Mouse (Mus musculus) cerebellum, postnatal 14 days (tissue): Measurements from ENCODE around the gene C2cd4c.

Experiments
- DNase-seq, 2 experiments: peaks; one replicate each; pipeline ENCODE4 v3.0.0; 2021; ENCODE audit warnings: mixed read lengths in 2 of 2

Gene C2cd4c

DNA sequence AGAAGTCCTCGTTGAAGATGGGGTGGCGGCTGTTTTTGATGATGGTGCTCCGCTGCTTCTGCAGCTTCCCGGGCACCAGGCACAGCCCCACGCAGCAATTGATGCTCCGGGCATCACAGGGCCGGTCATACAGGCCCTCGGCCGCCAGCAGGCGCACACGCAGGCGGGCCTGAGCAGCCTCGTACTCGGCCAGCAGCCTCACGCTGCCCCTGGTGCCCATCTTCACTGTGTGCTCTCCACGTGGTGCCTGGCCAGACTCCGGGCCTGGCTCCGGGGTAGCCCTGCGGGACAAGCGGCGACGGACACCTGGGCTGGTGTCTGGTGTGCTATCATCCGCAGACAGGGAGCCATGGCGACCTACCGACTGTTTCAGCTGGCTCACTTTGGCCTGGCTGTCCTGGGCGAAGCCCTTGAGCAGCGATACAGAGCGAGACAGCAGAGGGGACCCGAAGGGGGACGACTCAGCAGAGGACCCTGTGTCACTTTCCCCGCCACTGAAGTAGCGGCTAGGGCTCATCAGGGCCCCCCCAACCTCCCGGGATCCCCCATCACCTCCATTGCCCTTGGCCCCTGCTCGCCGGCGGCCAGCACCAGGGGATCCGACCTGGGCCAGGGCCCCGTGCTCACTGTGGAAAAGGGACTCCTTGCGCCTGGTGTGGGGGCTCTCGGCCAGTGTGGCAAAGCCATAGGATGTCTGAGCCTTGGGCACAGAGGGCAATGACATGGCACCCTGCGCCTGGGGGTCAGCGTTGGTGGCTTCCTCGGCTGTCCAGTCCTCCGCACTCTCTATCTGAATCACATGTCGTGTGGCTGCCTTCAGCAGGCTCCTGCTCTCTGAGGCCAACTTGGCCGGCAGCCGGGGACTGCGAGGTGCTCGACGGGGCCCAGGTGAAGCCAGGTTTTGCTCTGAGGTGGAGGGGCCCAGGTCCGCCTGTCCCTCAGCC lies 1.4 kb downstream of the C2cd4c start:
- DNase-seq = peak; percentile 64 to 68

DNA sequence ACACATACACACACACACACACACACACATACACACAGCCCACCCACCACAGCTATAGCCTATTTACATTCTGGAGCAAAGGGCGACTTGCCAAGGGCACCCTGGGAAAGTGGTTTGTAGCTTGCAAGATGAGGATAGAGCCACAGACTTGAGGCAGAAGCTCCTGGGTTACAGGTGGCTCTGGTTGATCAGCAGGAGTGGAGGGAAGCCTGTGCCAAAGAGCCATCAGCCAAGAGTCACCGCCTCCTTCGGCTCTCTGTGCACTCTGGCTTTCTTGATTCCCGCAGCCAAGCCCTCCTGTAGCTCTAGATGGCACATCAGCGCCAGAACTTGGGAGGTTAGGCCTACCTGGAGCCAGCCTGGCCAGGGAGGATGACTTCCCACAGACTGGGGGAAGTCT lies 2.5 kb downstream of the C2cd4c start:
- DNase-seq = peak; percentile 58 to 59

DNA sequence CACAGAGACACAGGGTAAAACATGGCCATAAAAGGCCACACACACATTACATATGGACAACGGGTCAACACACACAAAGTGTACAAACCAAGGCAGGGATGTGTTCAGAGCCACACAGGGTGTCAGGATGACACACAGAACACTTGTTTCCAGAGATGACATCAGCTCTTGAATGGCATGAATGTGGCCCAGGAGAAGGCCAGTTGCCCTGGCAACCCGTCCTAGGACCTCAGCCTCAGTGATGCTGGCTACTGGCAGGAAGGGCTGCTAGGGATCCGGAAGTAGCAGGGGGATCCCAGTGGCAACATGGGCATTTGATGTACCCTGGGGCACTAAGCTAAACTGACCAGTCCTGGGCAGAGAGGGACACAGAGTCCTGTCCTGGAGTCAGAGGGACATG lies 4.5 kb downstream of the C2cd4c start:
- DNase-seq = peak in 1 of 2 experiments; percentile 12

- DNase-seq = peak; percentile 14 to 19
Measured at GRCm38 (mm10) chr10:79607892-79608291, 5.9 kb downstream of the C2cd4c start.

DNA sequence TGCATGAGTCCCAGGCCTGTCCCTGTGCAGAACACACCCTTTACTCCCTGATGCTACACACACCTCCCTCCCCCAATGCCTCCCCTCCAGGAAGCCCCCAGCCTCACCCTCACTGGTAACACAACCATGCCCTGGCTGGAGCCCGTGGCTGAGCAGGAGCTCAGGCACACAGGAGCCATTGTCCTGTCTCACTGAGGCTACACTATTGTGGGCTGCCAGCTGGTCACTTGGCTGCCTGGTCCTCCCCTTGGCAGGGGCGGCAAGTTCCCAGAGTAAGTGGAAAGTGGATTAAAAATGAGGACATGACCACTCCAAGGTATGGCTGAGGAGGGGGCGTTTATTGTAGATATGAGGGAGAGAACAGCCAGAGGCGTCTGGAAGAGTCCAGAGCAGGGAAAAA lies 7.3 kb downstream of the C2cd4c start:
- DNase-seq = peak; percentile 64 to 75

- no peak for DNase-seq
Measured at GRCm38 (mm10) chr10:79597936-79598230, 15.9 kb downstream of the C2cd4c start.

- no peak for DNase-seq
Measured at GRCm38 (mm10) chr10:79597051-79597935, 16.5 kb downstream of the C2cd4c start.

DNA sequence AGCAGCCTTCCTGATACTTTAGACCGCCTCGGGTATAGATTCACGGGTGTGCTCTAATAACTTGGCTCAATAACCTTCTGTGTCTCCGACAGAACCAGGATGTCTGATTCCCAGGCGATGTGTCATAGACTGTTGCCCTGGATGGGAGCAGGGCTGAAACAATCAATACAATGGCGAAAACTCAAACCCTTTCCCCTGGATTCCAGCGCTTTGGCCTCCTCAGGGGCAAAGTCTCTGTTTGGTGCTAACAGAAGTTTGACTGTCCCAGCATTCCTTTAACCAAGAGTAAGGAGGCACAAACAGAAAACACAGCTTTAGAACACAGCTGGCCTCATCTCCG lies 18.3 kb downstream of the C2cd4c start:
- DNase-seq = no peak

- peak; percentile 80 to 84 for DNase-seq
Measured at GRCm38 (mm10) chr10:79594872-79595589, 18.8 kb downstream of the C2cd4c start.

- DNase-seq = no peak
Measured at GRCm38 (mm10) chr10:79594111-79594510, 19.7 kb downstream of the C2cd4c start.

- DNase-seq = no peak
Measured at GRCm38 (mm10) chr10:79590702-79591101, 23.1 kb downstream of the C2cd4c start.

GRCm38 (mm10) chr10:79587752-79588126 lies 26.1 kb downstream of the C2cd4c start:
- DNase-seq = peak in 1 of 2 experiments; percentile 0

DNA sequence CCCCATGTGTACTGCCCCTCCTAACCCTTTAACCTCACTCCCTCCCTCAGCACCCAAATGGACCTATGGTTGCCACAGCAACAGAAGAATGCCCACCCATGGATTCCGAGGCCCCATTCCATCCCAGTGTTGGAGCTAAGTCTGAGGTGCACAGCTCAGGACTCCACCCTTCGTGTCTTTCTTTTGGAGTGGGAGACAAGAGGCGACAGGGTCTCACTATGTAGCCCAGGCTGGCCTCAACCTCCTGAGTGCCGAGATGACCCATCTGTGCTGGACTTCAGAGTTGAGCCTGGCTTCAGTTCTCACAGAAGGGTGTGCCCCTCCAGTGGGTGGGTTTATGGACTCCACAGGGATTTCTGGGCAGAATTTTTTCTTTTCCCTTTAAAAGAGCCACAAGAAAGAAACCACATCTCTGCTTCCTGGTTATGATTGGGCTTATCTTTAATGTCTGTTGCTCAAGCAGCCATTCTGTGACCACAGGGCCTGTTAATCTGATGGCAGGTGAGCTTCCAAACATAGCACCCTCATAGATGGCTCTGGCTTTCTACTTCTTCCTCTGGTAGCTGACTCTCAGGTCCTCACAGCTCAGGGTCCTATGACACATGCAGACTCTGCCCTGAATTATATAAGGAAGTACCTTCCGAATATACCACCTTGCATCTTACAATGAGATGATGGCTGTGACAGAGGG lies 26.6 kb downstream of the C2cd4c start, which contains the start of gene Theg:
Gene Theg, minus strand, starts transcription at position 271 of the 691 bp plus-strand sequence.
- DNase-seq = no peak

DNA sequence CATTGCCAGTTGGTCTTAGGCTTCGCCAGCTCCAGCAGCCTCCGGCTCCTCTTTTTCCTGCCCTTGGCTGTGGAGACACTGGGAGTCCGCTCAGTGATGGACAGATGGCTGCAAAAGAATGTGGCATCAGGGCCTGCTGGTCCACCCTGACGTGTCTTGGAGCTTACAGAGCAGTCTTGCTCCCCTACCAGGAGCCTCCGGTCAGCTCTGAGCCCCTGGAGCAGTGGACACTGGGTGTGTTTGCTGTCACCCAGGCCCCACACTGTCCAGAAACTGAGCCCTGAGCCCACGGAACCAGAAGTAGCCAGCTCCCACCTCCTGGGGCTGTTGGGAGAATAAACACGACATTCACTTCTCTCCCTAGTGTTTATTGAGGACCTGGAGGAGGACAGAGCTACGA lies 27.6 kb downstream of the C2cd4c start:
- DNase-seq = no peak

DNA sequence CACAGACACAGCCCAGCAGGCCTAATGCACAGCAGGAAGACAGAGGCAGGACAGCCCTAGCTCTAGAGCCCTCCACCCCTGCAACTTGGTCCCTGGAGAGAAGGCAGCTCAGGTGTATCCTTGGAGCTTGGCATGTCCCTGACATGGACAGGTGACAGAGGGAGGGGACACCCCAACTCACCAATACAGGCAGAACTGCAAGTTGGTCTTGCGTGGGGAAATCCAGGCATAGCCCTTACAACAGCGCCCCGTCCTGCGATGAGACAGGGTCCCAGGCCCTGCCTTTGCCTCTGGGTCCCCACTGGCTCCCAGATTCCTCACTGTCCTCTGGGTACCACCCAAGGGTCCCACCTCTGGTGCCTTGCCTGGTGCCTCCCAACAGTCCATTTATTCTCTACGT lies 28.1 kb downstream of the C2cd4c start:
- no peak for DNase-seq

DNA sequence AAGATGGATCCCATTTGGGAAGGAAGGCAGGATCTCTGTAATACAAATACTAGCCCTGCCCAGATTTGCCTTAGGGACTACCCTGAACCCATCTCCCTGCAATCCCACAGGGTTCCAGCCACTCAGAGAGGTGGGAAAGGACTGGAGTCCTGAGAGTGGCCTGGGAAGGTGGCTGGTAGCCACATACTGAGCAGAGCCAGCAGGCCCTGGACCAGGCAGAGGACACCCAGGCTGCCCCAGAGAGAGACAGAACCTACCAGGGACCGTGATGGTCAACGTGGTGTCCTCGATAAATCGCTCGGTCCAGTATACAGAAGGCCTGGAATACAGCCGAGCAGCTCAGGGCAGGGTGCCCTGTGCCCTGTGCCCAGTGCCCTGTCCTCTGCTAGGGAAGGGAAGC lies 28.7 kb downstream of the C2cd4c start:
- no peak for DNase-seq

GRCm38 (mm10) chr10:79584426-79584825 lies 29.4 kb downstream of the C2cd4c start:
- no peak for DNase-seq

DNA sequence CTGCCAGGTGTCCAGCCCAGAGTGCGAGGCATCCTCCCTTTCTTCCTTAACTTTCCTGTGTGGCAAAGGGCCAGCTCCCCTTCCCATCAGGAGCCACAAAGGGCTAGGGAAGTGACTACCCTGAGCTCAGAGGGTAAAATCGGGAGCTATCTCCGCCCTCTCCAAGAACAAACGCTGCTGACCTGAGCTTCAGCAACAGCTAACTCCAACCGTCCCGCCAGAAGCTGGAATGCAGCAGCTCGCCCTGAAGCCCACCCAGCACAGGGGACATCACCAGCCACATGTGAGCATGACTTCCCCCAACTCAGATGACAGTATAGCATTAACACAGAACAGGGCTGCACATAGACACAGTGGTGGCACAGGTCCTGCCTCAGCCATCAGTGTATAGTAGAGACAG lies 29.8 kb downstream of the C2cd4c start:
- no peak for DNase-seq

DNA sequence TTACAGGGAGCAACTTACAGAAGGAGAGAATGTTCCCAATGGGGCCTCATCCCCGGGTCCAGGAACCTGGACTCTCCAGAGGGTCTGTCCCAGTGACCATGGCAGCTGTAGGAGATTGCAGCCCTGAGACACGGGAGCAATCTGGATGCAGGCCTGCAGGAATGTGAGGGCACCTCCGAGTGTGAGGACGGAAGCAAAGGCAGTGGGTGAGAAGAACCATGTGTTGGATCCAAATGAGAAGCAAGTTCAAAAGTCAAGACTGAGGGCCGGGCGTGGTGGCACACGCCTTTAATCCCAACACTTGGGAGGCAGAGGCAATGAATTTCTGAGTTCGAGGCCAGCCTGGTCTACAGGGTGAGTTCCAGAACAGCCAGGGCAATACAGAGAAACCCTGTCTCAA lies 32.3 kb downstream of the C2cd4c start:
- no peak for DNase-seq

- DNase-seq = peak; percentile 75 to 91
Measured at GRCm38 (mm10) chr10:79580811-79581210, 33.0 kb downstream of the C2cd4c start.

- no peak for DNase-seq
Measured at GRCm38 (mm10) chr10:79580356-79580755, 33.5 kb downstream of the C2cd4c start.

GRCm38 (mm10) chr10:79579781-79580180 lies 34.0 kb downstream of the C2cd4c start:
- DNase-seq = peak; percentile 40 to 60

DNA sequence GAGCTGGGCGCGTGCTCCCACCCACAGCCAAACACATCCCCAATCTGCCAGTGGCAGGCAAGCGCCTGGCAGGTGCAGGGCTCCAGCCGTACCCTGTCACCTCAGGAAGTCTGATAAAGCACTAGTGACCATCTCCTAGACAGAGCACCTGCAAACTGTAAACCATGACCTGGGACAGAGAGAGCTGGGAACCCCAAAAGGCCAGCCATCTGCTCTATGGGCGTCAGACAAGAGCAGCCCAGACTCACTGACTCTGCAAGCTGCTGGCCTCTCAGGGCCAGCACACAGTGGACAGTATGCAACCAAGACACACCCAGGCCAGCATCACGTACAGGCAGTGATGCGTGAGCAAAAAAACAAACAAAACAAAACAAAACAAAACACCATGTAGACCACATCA lies 34.9 kb downstream of the C2cd4c start:
- DNase-seq = no peak
